Mouse (Mus musculus) cerebellum, adult 2 months (tissue): ENCODE measurements around the gene Gng12.

ENCODE experiments used
- CTCF ChIP-seq: fragments of 200-500 bp; IDR thresholded peaks from 2 replicates; pipeline ENCODE4 v1.5.1; 2011; ENCODE audit warnings: low read depth, mild to moderate bottlenecking, control low read depth, low read length, moderate library complexity, borderline replicate concordance; ENCODE audit not compliant: insufficient read depth
- POLR2A ChIP-seq: fragments of 200-500 bp; IDR thresholded peaks from 2 replicates; pipeline ENCODE4 v1.6.1; 2011; ENCODE audit warnings: low read length, control low read depth, borderline replicate concordance; ENCODE audit not compliant: insufficient read depth

- TF ChIP-seq POLR2A, result no peak
- TF ChIP-seq CTCF, result no peak
These were observed 83.0 kb downstream of the Gng12 start for GRCm38 (mm10) chr6:66979197-66979596.
